Mouse (Mus musculus): ENCODE measurements at regions not wholly inside any gene's neighbourhood (a gene's known extent, or its start where the extent isn't known, plus 50 kb on each side); places are given as distances from the start of the nearest gene placed in this dataset.

- no peak overlapping the region for H3K4me3 ChIP-seq (replicated peaks; ENCODE audit: low read depth, low read length)
- H3K4me1 ChIP-seq (replicated peaks; ENCODE audit: insufficient read depth, low read length), result no peaks in the 10 kb centered on the region
- no peak for TF ChIP-seq CTCF (IDR thresholded peaks at IDR 0.05; ENCODE audit: low read depth)
- no peaks in the 10 kb centered on the region for H3K9me3 ChIP-seq (replicated peaks; ENCODE audit: low read length)
- H3K4me2 ChIP-seq (ENCODE audit: low read length), result no peak overlapping the region
- no peak overlapping the region for H3K9ac ChIP-seq (ENCODE audit: low read depth, low read length)
- H3K36me3 ChIP-seq (ENCODE audit: insufficient read depth, low read length), result no peaks in the 10 kb centered on the region
- ATAC-seq (replicated peaks; ENCODE audit: low FRiP score, low read depth) (no peak), DNase-seq (ENCODE audit: low spot score) (no peak)
- WGBS, result 92% methylated on average over 2 of the region's 2 CpGs
- no peak overlapping the region for H3K27ac ChIP-seq
- H3K27me3 ChIP-seq (ENCODE audit: insufficient read depth, low read length), result no peaks in the 10 kb centered on the region
Observed at GRCm38 (mm10) chr15:57610006-57610405, 132.6 kb upstream of the Slc22a22 start.

GRCm38 (mm10) chr15:57608519-57608918 is 131.1 kb upstream of the Slc22a22 start:
- H3K36me3 ChIP-seq (ENCODE audit: insufficient read depth, low read length), result no peaks in the 10 kb centered on the region
- WGBS, result 92% methylated on average over 3 of the region's 3 CpGs
- H3K9ac ChIP-seq (ENCODE audit: low read depth, low read length), result no peak overlapping the region
- DNase-seq (ENCODE audit: low spot score) (no peak), ATAC-seq (replicated peaks; ENCODE audit: low FRiP score, low read depth) (no peak)
- H3K9me3 ChIP-seq (replicated peaks; ENCODE audit: low read length), result no peaks in the 10 kb centered on the region
- H3K4me2 ChIP-seq (ENCODE audit: low read length), result no peak overlapping the region
- H3K4me3 ChIP-seq (replicated peaks; ENCODE audit: low read depth, low read length), result no peak overlapping the region
- H3K27me3 ChIP-seq (ENCODE audit: insufficient read depth, low read length), result no peaks in the 10 kb centered on the region
- H3K4me1 ChIP-seq (replicated peaks; ENCODE audit: insufficient read depth, low read length), result no peaks in the 10 kb centered on the region
- no peak overlapping the region for H3K27ac ChIP-seq
- no peak for TF ChIP-seq CTCF (IDR thresholded peaks at IDR 0.05; ENCODE audit: low read depth)

GRCm38 (mm10) chr15:57600562-57600961 is 123.1 kb upstream of the Slc22a22 start:
- H3K36me3 ChIP-seq (ENCODE audit: insufficient read depth, low read length), result no peaks in the 10 kb centered on the region
- WGBS, result 10% methylated on average over 6 of the region's 6 CpGs
- TF ChIP-seq CTCF (IDR thresholded peaks at IDR 0.05; ENCODE audit: low read depth), result peak; percentile 83
- H3K27ac ChIP-seq, result no peak overlapping the region
- H3K9me3 ChIP-seq (replicated peaks; ENCODE audit: low read length), result no peaks in the 10 kb centered on the region
- no peak overlapping the region for H3K4me3 ChIP-seq (replicated peaks; ENCODE audit: low read depth, low read length)
- peak; percentile 71 for DNase-seq (ENCODE audit: low spot score)
- H3K4me1 ChIP-seq (replicated peaks; ENCODE audit: insufficient read depth, low read length), result no peaks in the 10 kb centered on the region
- no peak overlapping the region for H3K4me2 ChIP-seq (ENCODE audit: low read length)
- no peak for ATAC-seq (replicated peaks; ENCODE audit: low FRiP score, low read depth)
- H3K9ac ChIP-seq (ENCODE audit: low read depth, low read length), result no peak overlapping the region
- no peaks in the 10 kb centered on the region for H3K27me3 ChIP-seq (ENCODE audit: insufficient read depth, low read length)

- Histone ChIP-seq H3K9me3 (replicated peaks; ENCODE audit: low read length) (no peaks in the 10 kb centered on the region), H3K4me3 (replicated peaks; ENCODE audit: low read depth, low read length) (no peak overlapping the region)
- ATAC-seq (replicated peaks; ENCODE audit: low FRiP score, low read depth), result no peak
Observed at GRCm38 (mm10) chr15:57593326-57594004, 116.0 kb upstream of the Slc22a22 start.

GRCm38 (mm10) chr15:57590597-57591219 is 113.3 kb upstream of the Slc22a22 start:
- Histone ChIP-seq H3K4me2 (ENCODE audit: low read length) (no peak overlapping the region), H3K27me3 (ENCODE audit: insufficient read depth, low read length) (no peaks in the 10 kb centered on the region), H3K4me3 (replicated peaks; ENCODE audit: low read depth, low read length) (no peak overlapping the region), H3K27ac (no peak overlapping the region), H3K9me3 (replicated peaks; ENCODE audit: low read length) (no peaks in the 10 kb centered on the region), H3K4me1 (replicated peaks; ENCODE audit: insufficient read depth, low read length) (no peaks in the 10 kb centered on the region), H3K9ac (ENCODE audit: low read depth, low read length) (no peak overlapping the region), H3K36me3 (ENCODE audit: insufficient read depth, low read length) (no peaks in the 10 kb centered on the region)
- ATAC-seq (replicated peaks; ENCODE audit: low FRiP score, low read depth) (no peak), DNase-seq (ENCODE audit: low spot score) (no peak)
- TF ChIP-seq CTCF (IDR thresholded peaks at IDR 0.05; ENCODE audit: low read depth), result no peak
- 58% methylated on average over 7 of the region's 7 CpGs for WGBS

More at GRCm38 (mm10) chr15:57593326-57594004, 116.0 kb upstream of the Slc22a22 start:
- H3K27ac ChIP-seq, result no peak overlapping the region
- TF ChIP-seq CTCF (IDR thresholded peaks at IDR 0.05; ENCODE audit: low read depth), result no peak
- H3K27me3 ChIP-seq (ENCODE audit: insufficient read depth, low read length), result no peaks in the 10 kb centered on the region
- DNase-seq (ENCODE audit: low spot score), result no peak
- H3K4me2 ChIP-seq (ENCODE audit: low read length), result no peak overlapping the region
- no peaks in the 10 kb centered on the region for H3K36me3 ChIP-seq (ENCODE audit: insufficient read depth, low read length)
- no peaks in the 10 kb centered on the region for H3K4me1 ChIP-seq (replicated peaks; ENCODE audit: insufficient read depth, low read length)
- no peak overlapping the region for H3K9ac ChIP-seq (ENCODE audit: low read depth, low read length)
- 75% methylated on average over 4 of the region's 4 CpGs for WGBS

GRCm38 (mm10) chr15:57589404-57590377 is 112.3 kb upstream of the Slc22a22 start:
- Histone ChIP-seq H3K27ac (no peak overlapping the region), H3K4me3 (replicated peaks; ENCODE audit: low read depth, low read length) (no peak overlapping the region), H3K4me1 (replicated peaks; ENCODE audit: insufficient read depth, low read length) (no peaks in the 10 kb centered on the region), H3K36me3 (ENCODE audit: insufficient read depth, low read length) (no peaks in the 10 kb centered on the region), H3K4me2 (ENCODE audit: low read length) (no peak overlapping the region), H3K27me3 (ENCODE audit: insufficient read depth, low read length) (no peaks in the 10 kb centered on the region), H3K9ac (ENCODE audit: low read depth, low read length) (no peak overlapping the region), H3K9me3 (replicated peaks; ENCODE audit: low read length) (no peaks in the 10 kb centered on the region)
- ATAC-seq (replicated peaks; ENCODE audit: low FRiP score, low read depth), result peak; percentile 90
- TF ChIP-seq CTCF (IDR thresholded peaks at IDR 0.05; ENCODE audit: low read depth), result no peak
- DNase-seq (ENCODE audit: low spot score), result peak; percentile 78
- 22% methylated on average over 10 of the region's 12 CpGs for WGBS

Measured in kidney, postnatal 0 days (tissue).